Mouse (Mus musculus) heart, postnatal 0 days (tissue): ENCODE measurements around the gene Med24.
A peak's percentile ranks its signal among the peaks of the same experiment; 100 is the strongest.
"Not testable (repeated sequence)": the region's sequence is repeated elsewhere in the genome, so short reads cannot be mapped to it uniquely, and the experiment has no call there.

Source experiments
- CTCF ChIP-seq: IDR thresholded peaks from 2 replicates; pipeline ENCODE4 v1.5.1; 2016; ENCODE audit warnings: antibody characterized with exemption, control low read depth, low read depth
- EP300 ChIP-seq: IDR thresholded peaks from 2 replicates; pipeline ENCODE4 v1.6.1; 2016; ENCODE audit warnings: antibody characterized with exemption, low read depth

DNA sequence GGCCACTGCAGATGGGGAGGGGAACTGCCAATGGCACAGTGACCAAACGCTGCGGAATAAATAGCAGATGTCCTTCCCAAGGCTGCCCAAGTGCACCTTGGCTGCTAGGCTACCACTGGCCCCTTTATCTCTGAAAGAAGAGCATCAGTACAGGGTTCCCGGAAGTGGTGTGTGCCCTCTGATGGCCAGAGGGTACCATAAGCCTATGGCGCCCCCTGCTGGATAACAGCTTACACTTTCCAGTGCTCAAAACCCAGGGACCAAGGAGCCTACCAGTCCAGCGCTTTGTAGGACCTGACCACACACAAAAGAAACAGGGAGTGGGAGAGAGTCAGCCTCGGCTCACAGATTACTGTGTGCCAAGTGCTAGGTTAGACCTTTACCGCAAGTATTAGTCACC is 74.2 kb downstream of the Med24 start:
- TF ChIP-seq CTCF, result peak; percentile 57
- TF ChIP-seq EP300, result not testable (repeated sequence)
